Mouse (Mus musculus): Measurements from ENCODE around the gene Mgst1.

The Mgst1 gene

DNA sequence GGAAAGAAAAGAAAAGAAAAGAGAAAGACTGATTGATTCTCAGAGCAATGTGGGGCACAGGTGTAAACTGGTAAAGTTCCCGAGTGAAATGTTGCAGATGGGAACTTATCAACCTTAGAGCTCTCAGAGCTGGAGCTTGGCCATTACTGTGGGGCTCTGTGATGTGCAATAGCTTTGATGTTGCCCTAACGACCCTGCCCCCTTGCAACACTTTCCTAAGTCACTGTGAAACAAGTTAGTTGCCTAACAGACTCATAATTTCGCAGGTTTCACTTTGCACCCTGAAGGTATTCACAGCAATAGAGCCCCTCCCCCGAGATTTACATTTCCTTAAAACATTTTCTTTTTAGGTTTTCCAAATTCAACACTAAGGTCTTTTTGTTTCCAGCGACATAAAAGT is at the start of gene Mgst1:
Gene Mgst1, plus strand, starts transcription at position 387 of the 400 bp plus-strand sequence.
- DNase-seq, result no peak

DNA sequence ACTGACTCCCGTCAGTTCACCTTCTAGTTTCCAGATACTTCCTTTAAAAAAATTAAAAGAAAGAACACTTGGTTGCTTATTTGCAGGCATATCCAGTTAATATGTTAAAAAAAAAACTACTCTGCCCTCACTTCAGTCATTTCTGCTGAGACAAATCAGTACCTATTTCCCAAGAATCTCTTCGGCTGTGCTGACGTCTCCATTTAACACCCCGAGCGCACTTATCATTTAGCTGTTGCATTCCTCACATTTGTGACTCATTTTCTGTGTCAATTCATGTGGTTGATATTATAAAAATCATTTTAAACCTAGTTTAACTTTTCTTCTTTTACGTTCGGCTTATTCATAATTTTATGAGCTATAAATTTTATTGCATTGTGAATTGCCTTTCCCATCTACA is 47.7 kb upstream of the Mgst1 start:
- no peak for DNase-seq

DNA sequence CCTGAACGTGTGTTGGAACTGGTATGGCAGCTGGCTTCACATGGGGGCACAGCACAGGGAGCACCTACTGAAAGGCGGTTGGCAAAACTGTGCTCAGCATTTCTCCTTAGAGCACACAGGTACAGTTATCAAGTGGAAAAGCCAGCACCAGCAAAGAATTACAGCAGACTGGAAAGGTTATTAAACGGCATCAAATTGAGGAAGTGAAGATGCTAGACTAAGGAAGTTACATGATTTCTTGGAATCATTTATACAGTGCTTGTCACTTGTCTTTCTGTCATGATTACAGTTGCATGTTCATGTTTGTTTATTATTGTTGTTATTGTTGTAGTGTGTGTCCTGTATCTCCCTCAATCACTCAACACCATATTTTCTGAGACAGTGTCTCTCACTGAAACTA is 45.1 kb upstream of the Mgst1 start:
- DNase-seq, result no peak

DNA sequence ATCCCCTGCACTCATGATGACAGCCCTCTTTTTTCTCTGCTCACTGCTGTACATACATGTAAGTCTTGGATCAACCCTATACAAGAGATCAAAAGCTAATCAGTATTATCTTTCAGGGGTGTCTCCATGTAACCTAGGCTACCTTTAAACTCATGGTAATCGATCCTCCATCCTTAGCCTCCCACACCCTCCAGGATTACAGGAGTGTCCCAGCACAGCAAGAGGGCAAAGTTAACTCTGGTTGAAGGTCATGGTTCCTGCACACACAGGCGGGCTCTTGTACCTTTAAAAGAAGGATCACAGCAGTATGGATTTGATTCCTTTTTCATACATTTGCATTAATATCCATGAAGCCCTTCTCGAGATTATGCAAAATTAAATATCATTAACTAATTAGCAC is 40.5 kb upstream of the Mgst1 start:
- DNase-seq, result no peak

DNA sequence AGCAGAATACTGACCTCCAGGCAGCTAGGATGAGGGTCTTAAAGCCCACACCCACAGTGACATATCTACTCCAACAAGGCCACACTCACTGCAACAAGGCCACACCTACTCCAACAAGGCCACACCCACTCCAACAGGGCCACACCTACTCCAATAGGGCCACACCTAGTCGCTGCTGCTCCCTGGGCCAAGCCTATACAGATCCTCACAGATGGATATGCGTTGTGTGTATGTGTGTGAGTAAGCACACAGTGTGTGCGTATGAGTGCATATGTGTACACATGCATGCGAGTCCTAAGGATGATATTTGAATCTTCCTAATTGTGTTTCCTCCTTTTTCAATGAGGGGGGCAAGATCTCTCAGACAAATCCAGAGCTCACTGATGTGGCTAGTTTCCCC is 38.3 kb upstream of the Mgst1 start:
- no peak for DNase-seq

DNA sequence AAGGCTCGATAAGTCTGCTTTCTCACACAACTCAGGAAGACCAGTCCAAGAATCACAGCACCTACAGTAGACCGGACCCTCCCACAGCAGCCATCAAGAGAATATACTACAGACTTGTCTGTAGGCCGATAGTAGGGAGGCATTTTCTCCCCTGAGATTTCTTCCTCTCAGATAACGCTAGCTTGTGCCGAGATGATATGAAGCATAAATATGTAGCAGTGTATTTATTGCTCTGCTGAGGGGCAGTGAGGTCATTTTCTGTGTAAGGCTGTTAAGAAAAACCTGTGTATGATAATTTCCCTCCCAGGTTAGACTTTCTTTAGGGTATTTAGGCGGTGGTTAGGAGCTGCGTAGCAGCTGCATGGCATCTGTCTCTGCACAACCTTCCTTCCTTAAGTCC is 37.2 kb upstream of the Mgst1 start:
- no peak for DNase-seq

DNA sequence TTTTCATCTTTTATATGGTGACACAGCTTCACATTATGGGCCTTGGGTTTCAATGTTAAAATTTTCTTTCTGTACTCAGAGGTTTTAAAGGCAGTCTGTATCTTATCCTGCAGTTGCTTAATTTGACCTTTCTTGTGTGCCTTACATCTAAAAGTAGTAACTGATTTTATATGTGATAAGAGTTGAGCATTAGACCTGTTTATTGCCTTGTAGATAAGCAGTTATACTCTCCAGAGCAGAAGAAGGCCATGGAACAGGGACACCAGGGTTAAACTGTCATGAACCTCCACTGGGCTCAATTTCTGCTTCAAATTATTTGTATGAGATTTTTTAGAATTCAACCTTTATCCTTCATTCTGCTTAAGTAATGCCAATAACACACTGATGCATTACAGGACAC is 35.6 kb upstream of the Mgst1 start:
- DNase-seq, result no peak

DNA sequence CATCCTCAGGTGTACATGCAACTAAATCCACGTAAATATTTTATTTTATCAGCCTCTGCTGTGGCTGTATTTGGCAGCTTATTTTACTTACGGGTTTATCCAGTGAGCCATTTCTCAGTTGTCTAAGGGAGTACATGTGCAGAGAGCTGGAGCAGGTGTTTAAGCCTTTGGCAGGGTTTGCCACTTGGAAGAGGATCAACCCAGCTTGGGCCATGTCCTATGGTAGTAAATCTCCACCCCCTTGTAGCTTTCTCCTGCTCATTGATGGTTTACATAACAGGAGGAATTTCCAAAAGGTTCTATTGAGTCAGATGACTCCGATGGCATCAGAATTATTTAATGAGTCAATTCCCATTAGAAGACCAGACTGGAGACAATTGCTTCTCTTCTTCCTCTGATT is 22.6 kb upstream of the Mgst1 start:
- no peak for DNase-seq

DNA sequence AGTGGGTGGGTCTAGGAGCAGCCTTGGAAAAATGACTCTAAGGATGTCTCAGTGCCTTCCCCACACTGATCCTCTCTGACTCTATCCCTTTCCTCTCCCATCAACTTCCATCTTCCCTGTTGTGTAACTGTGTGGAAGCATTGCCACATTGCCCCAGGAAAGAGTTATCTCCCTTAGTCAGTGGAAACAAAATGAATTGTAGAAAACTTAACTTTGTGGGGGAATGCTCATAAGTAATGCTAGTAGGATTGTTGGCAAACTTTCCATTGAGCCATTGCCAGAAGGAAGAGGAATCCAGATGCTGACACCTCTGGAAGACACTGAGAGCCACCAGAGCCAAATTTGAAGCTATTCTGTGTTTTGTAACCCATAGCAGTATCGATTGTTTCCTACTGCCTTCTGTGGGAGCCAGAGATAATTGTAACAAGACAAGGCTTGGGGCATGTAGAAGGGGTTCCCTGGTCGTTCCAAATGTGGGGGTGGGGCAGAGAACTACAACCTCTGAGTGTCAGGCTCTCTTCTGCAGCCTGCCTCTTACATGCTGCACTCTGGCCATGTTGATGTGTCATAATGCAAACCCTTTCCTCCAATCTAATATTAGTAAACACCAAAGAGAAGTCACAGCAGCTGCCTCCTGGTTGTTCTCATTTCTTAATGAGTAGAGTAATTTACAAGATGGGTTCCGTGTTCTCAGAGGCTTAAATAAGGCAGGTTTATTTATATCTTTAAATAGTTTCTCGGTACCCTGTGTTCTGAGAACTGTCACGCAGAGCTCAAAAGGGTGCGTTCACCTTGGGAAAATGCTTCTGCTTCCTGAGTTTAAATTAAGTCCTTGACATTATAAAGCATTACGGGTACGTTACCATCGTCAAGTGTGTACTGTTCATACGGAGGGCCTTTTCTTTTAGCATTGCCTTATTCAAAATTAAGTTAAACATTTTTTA is 11.5 kb upstream of the Mgst1 start:
- DNase-seq, result no peak

DNA sequence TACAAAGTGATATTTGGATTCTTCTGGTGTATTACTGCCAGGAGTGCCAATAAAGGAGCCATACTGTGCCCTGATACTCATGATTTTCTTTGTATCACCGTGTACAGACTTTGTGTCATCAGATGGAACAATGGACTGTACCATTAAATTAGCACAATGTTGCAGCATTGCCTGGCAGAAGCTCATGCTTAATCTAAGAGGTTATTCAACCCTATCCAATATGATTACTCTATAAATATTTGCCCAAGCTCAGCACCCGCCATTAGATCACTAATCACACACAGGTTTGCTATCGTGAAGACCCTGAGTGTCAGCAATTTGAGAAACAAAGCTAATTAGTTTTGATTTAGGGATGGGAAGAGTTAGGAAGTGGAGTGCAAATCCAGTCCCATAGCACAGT is 9.6 kb upstream of the Mgst1 start:
- no peak for DNase-seq

DNA sequence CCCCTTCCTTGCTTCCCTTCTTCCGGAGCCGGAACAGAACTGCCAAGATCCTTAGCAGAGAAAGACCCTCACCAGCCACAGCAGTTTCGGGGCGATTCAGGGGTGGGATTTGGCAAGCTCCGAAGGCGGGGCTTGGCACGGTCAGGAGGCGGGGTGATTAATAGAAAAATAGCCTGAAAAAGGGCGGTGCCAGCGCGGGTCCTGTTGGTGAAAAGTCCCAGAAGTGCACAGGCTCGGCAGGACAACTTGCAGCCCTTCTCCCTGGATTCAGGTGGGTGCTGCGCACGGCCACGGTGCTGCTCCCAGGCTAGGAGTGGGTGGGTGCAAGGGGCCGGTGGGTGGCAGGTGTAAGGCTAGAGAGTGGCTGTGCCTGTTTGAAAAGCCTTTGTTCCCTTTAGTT is 220 bp downstream of the Mgst1 start:
- peak; percentile 75 for DNase-seq

DNA sequence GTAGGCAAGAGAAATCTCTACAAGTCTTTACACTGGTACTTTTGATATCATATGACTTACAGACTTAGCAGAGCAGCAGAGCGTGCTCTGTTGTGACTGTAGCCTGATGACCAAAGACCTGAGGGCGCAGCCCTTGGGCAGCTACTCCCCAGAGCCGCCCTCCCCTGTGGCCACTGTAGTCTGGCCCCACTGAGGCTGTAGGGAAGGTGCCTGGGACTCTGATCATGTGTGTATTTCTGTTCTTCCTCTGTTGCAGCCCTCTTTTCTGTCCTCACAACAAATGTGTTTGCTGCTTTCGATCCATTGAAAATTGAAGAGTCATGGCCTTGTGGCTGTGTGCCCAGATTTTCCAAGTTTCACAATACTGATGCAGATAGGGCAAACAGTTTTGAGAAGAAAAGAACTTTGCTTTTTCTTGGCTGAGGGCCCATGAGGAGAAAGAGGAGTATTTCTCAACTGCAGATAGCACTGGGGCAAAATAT is 1.0 kb downstream of the Mgst1 start:
- DNase-seq, result peak; percentile 59

DNA sequence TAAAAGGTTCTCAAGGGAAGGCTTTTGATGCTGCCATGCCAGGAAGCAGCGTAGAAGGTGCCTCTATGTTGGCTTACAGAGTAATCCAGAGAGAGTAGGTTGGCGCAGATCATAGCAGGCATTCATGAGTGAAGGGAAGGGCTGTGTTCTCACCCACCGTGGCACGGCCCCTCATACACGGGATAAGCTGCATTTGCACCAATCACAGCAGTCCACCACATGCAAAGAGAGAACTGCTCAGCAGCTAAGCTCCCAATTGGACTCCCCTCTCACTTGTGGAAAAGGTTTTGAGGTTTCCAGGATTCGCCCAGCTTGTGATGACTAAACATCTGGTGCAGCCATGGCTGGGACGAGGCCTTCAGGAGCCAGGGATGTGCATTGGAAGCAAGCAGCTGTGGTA is 2.5 kb downstream of the Mgst1 start:
- DNase-seq, result no peak

DNA sequence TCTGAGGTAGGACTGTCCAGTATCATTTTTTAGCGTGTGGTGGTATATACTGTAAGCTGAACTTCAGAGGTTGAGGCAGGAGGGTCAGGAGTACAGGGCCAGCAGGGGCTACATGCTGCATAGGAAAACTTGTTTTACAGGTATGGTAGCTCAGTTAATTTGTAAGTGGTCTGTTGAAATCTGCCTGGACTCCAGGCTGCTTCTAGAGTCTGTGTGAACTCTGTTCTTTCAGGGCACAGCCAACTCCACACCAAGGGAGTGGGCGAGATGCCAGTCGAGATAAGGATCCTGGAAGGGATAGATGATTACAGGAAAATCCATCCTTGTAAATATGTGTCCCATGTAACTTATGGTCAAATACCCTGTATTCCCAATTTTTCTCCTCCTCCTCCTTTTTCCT is 3.3 kb downstream of the Mgst1 start:
- DNase-seq, result peak; percentile 42

DNA sequence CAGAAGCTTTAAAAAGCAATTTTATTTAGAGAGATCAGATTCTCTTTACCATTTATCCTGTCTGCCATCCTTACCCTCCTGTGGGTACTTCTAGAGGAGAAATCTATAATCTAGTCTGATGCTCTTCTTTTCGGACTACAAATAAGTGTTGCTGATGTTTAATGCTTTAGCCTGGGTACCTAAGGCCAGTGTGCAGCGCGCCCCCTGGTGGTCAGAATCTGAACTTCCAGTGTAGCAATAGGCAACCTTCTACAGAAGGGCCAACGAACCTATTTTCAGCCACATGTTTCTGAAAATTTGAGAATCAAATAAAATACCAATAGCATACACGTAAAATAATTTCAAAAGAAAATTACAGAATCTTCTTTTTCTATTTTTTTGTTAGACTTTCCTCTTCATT is 13.0 kb downstream of the Mgst1 start:
- DNase-seq, result peak; percentile 74

DNA sequence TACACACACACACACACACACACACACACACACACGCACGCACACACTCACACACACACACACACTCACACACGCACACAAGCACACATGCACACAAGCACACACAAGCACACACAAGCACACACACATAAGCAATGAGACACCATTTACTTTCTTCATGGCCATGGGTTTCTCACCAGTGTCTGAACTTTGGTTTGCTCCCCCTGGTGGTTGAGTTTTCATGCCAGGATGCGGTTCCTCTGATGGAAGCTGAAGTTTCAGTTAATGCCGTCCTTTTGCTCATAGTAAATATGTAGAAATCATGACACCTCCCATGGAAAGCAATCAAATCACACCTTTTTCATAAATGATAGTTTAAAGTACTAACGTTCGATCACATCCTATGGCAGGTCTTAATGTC is 23.8 kb downstream of the Mgst1 start:
- peak; percentile 19 for DNase-seq

DNA sequence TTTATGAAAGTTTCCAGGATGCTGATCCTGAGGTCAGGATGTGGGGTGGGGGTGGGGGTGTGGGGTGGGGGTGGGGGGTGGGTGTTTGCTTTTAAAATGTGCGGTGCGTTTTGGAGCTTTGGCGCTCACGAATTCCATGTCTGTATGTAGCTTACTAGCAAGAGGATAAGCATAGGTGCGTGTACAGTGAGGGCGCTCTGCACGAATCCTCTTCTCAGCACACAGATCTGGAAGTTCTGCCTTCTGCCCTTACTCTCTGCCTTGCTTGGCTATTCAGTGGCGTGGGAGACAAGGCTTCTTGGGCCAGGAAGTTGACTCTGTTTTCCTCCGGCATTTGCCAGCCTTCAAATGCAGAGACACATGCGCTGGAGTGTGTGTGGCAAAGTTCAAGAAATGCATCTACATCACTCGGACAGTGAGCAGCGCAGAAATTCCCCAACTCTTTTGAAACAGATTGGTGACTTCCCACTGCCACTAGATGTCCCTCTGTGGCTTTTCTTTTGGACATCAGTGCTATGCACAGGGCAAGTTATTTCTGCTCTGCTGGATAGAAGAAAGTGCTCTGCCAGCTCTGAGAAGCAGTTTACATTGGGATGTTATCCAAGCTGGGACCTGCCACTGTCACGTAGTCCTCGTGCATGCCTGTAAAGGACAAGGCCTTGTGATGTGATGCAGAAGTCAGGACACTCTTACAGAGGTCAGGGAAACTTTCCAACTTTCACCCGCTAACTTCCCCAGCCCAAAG is 31.5 kb downstream of the Mgst1 start:
- DNase-seq, result peak; percentile 13
